Mouse (Mus musculus) lung, postnatal 0 days (tissue): ENCODE data around the gene Zcchc9. TPM values are rescaled to one million over a fixed set of nuclear protein-coding genes. Genes with fewer than 3 reads are reported as not detected.

ENCODE experiments used
- ATAC-seq: fragments of 200-750 bp; cut with Nextera tagmentation; 2 replicates; pipeline ENCODE4 v1.8.0; 2017; ENCODE audit warnings: moderate library complexity
- DNase-seq: peaks from one replicate; pipeline ENCODE4 v3.0.0-alpha.2; 2016; ENCODE audit warnings: low spot score
- H3K27ac ChIP-seq: fragments of 300-500 bp; sonication (generic); 2 replicates; pipeline ENCODE4 v1.5.1; 2014; ENCODE audit warnings: antibody characterized with exemption, mild to moderate bottlenecking, low read length, mixed read lengths
- H3K27me3 ChIP-seq: fragments of 300-500 bp; sonication (generic); replicated peaks from 2 replicates; pipeline ENCODE4 v1.6.1; 2014; ENCODE audit warnings: low read length, mixed read lengths; ENCODE audit not compliant: insufficient read depth
- H3K36me3 ChIP-seq: fragments of 300-500 bp; sonication (generic); 2 replicates; pipeline ENCODE4 v1.6.1; 2014; ENCODE audit warnings: low read length, mixed read lengths; ENCODE audit not compliant: insufficient read depth
- H3K4me1 ChIP-seq: fragments of 300-500 bp; sonication (generic); 2 replicates; pipeline ENCODE4 v1.6.1; 2014; ENCODE audit warnings: antibody characterized with exemption, low read depth, low read length, mixed read lengths; ENCODE audit not compliant: insufficient read depth
- H3K4me2 ChIP-seq: fragments of 300-500 bp; sonication (generic); replicated peaks from 2 replicates; pipeline ENCODE4 v1.6.1; 2014; ENCODE audit warnings: low read depth, mild to moderate bottlenecking, low read length, moderate library complexity, mixed read lengths
- H3K4me3 ChIP-seq: fragments of 300-500 bp; sonication (generic); 2 replicates; pipeline ENCODE4 v1.5.1; 2014; ENCODE audit warnings: low read depth, low read length
- H3K9ac ChIP-seq: fragments of 300-500 bp; sonication (generic); replicated peaks from 2 replicates; pipeline ENCODE4 v1.6.1; 2014; ENCODE audit warnings: low read depth, mild to moderate bottlenecking
- H3K9me3 ChIP-seq: fragments of 300-500 bp; sonication (generic); 2 replicates; pipeline ENCODE4 v1.6.1; 2016; ENCODE audit warnings: low read length, mixed read lengths
- CTCF ChIP-seq: IDR thresholded peaks from 2 replicates; pipeline ENCODE4 v1.5.1; 2016; ENCODE audit warnings: antibody characterized with exemption, mild to moderate bottlenecking
- EP300 ChIP-seq: IDR thresholded peaks from 2 replicates; pipeline ENCODE4 v1.6.1; 2016; ENCODE audit warnings: antibody characterized with exemption, mild to moderate bottlenecking, control low read depth
- WGBS: fragments of 180-500 bp; shearing (Covaris S2); extraction: QIAGEN DNeasy Blood & Tissue Kit; methylation state at CpG from one replicate; pipeline ENCODE4 v1.1.7; 2014; 5-methylcytosine and 5-hydroxymethylcytosine counted together
- polyA plus RNA-seq: library from polyadenylated mRNA; unstranded; fragments of >200 nt; fragmentation: Nextera tagmentation; extraction: Ambion mirVana; gene quantifications from 2 replicates; pipeline ENCODE4 v1.2.1, GENCODE M21; 2015

Gene Zcchc9
- polyA plus RNA-seq, result 22.3 and 23.9 TPM in 2 replicates

DNA sequence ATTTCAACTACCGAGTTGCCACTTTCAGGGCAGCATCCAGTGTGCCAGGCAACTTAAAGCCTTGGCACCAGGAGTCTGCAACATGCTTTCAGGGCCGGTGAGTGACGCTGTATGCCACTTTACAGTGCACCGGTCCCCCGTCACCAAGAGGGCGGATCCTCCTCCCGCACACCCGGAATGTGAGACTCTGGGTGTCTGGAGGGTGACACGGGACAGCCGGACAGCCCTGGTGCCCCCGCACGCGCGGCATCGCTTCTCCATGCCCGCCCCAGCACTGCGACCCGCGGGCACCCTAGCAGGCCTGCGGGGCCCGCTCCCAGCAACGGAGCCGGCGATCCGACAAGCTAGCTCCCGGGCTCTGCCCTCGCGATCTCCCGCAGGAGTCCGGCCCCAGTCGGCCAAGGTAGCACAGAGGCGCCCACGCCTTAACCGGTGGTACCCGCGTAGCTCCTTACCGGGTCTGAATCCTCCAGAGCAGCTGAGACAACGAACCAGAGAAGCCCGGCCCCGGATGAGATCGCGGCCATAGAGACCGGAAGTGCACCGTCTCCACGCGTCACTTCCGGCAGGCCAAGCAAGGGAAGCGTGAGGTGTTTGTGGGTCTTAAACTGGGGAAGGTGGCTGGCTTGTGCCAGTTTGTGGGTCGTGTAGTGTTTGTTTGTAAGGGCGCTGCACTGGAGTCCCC is at the start of gene Zcchc9:
Gene Zcchc9 (minus strand): TSS at position 551 of the 685 bp plus-strand sequence.
- DNase-seq (peak; percentile 93), ATAC-seq (peak; percentile 99)
- Histone ChIP-seq H3K9me3 (no peaks in the 10 kb centered on the region), H3K4me1 (peaks cover 5% of the 10 kb centered on the region; the same call in 1 of the 2 replicates), H3K27ac (peak within 1 kb of the TSS; percentile 96), H3K36me3 (0 out of 2 replicates have a peak, but pooled peaks cover 9% of the 10 kb centered on the region), H3K4me2 (peak within 1 kb of the TSS; percentile 56), H3K4me3 (peak within 1 kb of the TSS; percentile 79), H3K27me3 (no peaks in the 10 kb centered on the region), H3K9ac (peak within 1 kb of the TSS; percentile 83)
- under 1% methylated on average over 50 of the region's 50 CpGs for WGBS
- TF ChIP-seq CTCF (peak; percentile 51), EP300 (no peak)

- DNase-seq, result no peak
- Histone ChIP-seq H3K4me2 (no peak overlapping the region), H3K9me3 (no peaks in the 10 kb centered on the region), H3K9ac (no peak overlapping the region), H3K4me3 (no peak overlapping the region), H3K36me3 (no peaks in the 10 kb centered on the region), H3K27me3 (no peaks in the 10 kb centered on the region), H3K4me1 (no peaks in the 10 kb centered on the region), H3K27ac (no peak overlapping the region)
- no peak for ATAC-seq
- TF ChIP-seq EP300, result no peak
- TF ChIP-seq CTCF, result no peak
- 47% methylated on average over 3 of the region's 3 CpGs for whole genome bisulfite sequencing
These were observed 46.9 kb upstream of the Zcchc9 start for GRCm38 (mm10) chr13:91854412-91854811.

DNA sequence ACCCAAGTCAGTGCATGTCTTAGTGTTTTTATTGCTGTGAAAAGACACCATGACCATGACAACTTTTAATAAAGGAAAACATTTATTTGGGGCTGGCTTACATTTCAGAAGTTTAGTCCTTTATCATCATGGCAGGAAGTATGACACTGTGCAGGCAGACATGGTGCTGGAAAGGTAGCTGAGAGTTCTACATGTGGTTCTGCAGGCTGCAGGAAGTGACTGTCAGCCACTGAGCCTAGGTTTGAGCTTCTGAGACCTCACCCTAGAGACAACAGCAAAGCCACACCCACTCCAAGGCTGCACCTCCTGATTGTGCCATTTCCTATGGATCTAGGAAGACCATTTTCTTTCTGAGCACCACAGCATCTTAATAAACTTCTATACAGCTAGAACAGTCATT is 20.4 kb upstream of the Zcchc9 start:
- H3K27ac ChIP-seq, result no peak overlapping the region
- no peak for TF ChIP-seq CTCF
- no peaks in the 10 kb centered on the region for H3K4me1 ChIP-seq
- H3K4me2 ChIP-seq, result no peak overlapping the region
- ATAC-seq (no peak), DNase-seq (no peak)
- H3K27me3 ChIP-seq, result no peaks in the 10 kb centered on the region
- no peak overlapping the region for H3K4me3 ChIP-seq
- no peaks in the 10 kb centered on the region for H3K36me3 ChIP-seq
- H3K9me3 ChIP-seq, result no peaks in the 10 kb centered on the region
- no peak overlapping the region for H3K9ac ChIP-seq

GRCm38 (mm10) chr13:91826066-91826465 is 18.6 kb upstream of the Zcchc9 start:
- no peak overlapping the region for H3K4me3 ChIP-seq
- 82% methylated on average over 2 of the region's 2 CpGs for WGBS
- TF ChIP-seq CTCF, result no peak
- TF ChIP-seq EP300, result no peak
- no peak overlapping the region for H3K27ac ChIP-seq
- no peak overlapping the region for H3K4me2 ChIP-seq
- H3K9ac ChIP-seq, result no peak overlapping the region
- H3K4me1 ChIP-seq, result no peaks in the 10 kb centered on the region
- H3K36me3 ChIP-seq, result no peaks in the 10 kb centered on the region
- ATAC-seq, result no peak
- no peaks in the 10 kb centered on the region for H3K27me3 ChIP-seq
- no peaks in the 10 kb centered on the region for H3K9me3 ChIP-seq
- DNase-seq, result no peak

GRCm38 (mm10) chr13:91824845-91825550 is 17.5 kb upstream of the Zcchc9 start:
- H3K36me3 ChIP-seq, result no peaks in the 10 kb centered on the region
- ATAC-seq, result no peak
- H3K9ac ChIP-seq, result no peak overlapping the region
- H3K9me3 ChIP-seq, result no peaks in the 10 kb centered on the region
- H3K4me3 ChIP-seq, result no peak overlapping the region
- peak; percentile 52 for DNase-seq
- TF ChIP-seq EP300 (no peak), CTCF (no peak)
- H3K4me1 ChIP-seq, result no peaks in the 10 kb centered on the region
- no peak overlapping the region for H3K4me2 ChIP-seq
- H3K27me3 ChIP-seq, result no peaks in the 10 kb centered on the region
- H3K27ac ChIP-seq, result no peak overlapping the region
- 55% methylated on average over 4 of the region's 4 CpGs for WGBS

DNA sequence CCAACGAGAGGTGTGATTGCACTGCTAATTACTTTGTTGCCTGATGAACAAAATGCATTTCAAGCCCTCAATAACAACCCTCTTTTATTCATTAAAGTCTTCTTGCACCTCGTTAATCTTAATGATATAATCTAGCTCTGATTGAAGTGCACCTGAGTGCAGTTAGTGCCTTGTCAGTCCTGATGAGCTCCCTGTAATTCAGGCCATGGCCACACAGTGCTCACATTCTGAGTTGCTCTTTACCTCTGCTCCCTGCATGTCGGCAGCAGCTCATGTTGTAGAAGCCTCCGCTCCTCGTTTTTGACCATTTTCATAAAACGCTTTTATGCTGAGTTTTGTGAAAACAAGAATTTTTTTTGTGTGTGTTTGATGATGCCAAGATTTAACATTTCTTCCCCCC is 16.2 kb upstream of the Zcchc9 start:
- no peak overlapping the region for H3K4me3 ChIP-seq
- H3K9me3 ChIP-seq, result no peaks in the 10 kb centered on the region
- no peaks in the 10 kb centered on the region for H3K4me1 ChIP-seq
- no peak overlapping the region for H3K9ac ChIP-seq
- H3K36me3 ChIP-seq, result no peaks in the 10 kb centered on the region
- TF ChIP-seq EP300, result no peak
- no peak overlapping the region for H3K27ac ChIP-seq
- 70% methylated on average over 6 of the region's 6 CpGs for WGBS
- DNase-seq (no peak), ATAC-seq (no peak)
- no peak overlapping the region for H3K4me2 ChIP-seq
- H3K27me3 ChIP-seq, result no peaks in the 10 kb centered on the region
